Mouse (Mus musculus): ENCODE results near the gene Rims1. TPM values are rescaled to one million over a fixed set of nuclear protein-coding genes. Genes with fewer than 3 reads are reported as not detected.

Rims1 gene
- polyA plus RNA-seq, 1 experiment = not detected

- WGBS = 50% methylated on average over 5 of the region's 5 CpGs
- TF ChIP-seq POLR2A (IDR thresholded peaks at IDR 0.05; ENCODE audit: insufficient read depth, low read depth, low read length) = no peak
- TF ChIP-seq CTCF (IDR thresholded peaks at IDR 0.05; ENCODE audit: insufficient read depth, low read depth, low read length) = no peak
- Histone ChIP-seq H3K27ac (ENCODE audit: insufficient read depth, low read depth, low read length) (no peak overlapping the region), H3K4me1 (ENCODE audit: control insufficient read depth, insufficient read depth, low read length) (no peaks in the 10 kb centered on the region), H3K4me3 (ENCODE audit: insufficient read depth, low read depth, low read length) (no peak overlapping the region)
Observed at GRCm38 (mm10) chr1:22627013-22627412, 178.8 kb downstream of the Rims1 start.

- TF ChIP-seq POLR2A (IDR thresholded peaks at IDR 0.05; ENCODE audit: insufficient read depth, low read depth, low read length) (no peak), CTCF (IDR thresholded peaks at IDR 0.05; ENCODE audit: insufficient read depth, low read depth, low read length) (no peak)
- no peak overlapping the region for H3K4me3 ChIP-seq (ENCODE audit: insufficient read depth, low read depth, low read length)
- WGBS = 81% methylated on average over 3 of the region's 3 CpGs
- no peaks in the 10 kb centered on the region for H3K4me1 ChIP-seq (ENCODE audit: control insufficient read depth, insufficient read depth, low read length)
- H3K27ac ChIP-seq (ENCODE audit: insufficient read depth, low read depth, low read length) = no peak overlapping the region
Observed at GRCm38 (mm10) chr1:22626295-22626694, 179.5 kb downstream of the Rims1 start.

DNA sequence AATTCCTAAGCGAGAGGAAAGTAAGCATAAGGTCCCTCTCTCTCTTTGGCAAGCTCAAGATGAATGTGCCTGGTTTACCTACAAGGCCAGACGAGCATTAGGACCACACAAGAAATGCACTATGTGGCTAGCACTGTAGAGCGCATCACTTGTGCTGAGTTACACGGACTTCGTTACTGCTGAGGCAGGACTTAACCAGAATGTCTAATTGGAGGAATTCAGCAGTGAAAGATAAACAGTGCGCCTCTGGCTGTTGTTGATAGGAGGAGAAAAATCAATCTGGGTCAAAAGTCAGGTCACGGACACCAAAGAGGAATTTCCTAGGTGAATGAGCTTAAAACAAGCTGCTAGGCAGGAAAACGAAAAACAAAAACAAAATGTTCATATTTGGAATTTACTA lies 185.0 kb downstream of the Rims1 start:
- Histone ChIP-seq H3K4me3 (ENCODE audit: insufficient read depth, low read depth, low read length) (no peak overlapping the region), H3K27ac (ENCODE audit: insufficient read depth, low read depth, low read length) (no peak overlapping the region), H3K4me1 (ENCODE audit: control insufficient read depth, insufficient read depth, low read length) (no peaks in the 10 kb centered on the region)
- no peak for TF ChIP-seq CTCF (IDR thresholded peaks at IDR 0.05; ENCODE audit: insufficient read depth, low read depth, low read length)
- TF ChIP-seq POLR2A (IDR thresholded peaks at IDR 0.05; ENCODE audit: insufficient read depth, low read depth, low read length) = no peak
- 84% methylated on average over 8 of the region's 8 CpGs for WGBS

DNA sequence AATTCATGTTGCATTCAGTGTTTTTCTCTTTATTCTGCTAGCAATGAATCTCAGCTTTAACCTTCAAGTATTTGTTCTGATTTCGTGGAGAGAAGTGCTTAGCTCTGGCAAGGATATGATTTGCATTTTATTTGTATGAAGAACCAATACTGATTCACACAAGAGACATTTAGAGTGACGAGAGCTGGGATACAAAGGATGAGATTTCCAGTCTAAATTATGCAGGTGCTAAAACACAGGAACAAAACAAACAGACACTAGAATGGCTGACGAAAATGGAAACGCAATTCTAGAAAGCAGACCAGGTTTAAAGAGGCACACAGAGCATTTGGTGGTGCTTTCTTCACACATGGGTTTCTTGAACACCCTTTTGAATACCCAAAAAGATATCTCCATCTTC lies 190.2 kb downstream of the Rims1 start:
- Histone ChIP-seq H3K4me3 (ENCODE audit: insufficient read depth, low read depth, low read length) (no peak overlapping the region), H3K27ac (ENCODE audit: insufficient read depth, low read depth, low read length) (no peak overlapping the region), H3K4me1 (ENCODE audit: control insufficient read depth, insufficient read depth, low read length) (no peaks in the 10 kb centered on the region)
- TF ChIP-seq POLR2A (IDR thresholded peaks at IDR 0.05; ENCODE audit: insufficient read depth, low read depth, low read length) = no peak
- TF ChIP-seq CTCF (IDR thresholded peaks at IDR 0.05; ENCODE audit: insufficient read depth, low read depth, low read length) = no peak
- 65% methylated on average over 4 of the region's 4 CpGs for WGBS

GRCm38 (mm10) chr1:22613609-22614008 lies 192.2 kb downstream of the Rims1 start:
- H3K4me1 ChIP-seq (ENCODE audit: control insufficient read depth, insufficient read depth, low read length) = no peaks in the 10 kb centered on the region
- no peak overlapping the region for H3K27ac ChIP-seq (ENCODE audit: insufficient read depth, low read depth, low read length)
- 80% methylated on average over 3 of the region's 3 CpGs for WGBS
- H3K4me3 ChIP-seq (ENCODE audit: insufficient read depth, low read depth, low read length) = no peak overlapping the region
- TF ChIP-seq POLR2A (IDR thresholded peaks at IDR 0.05; ENCODE audit: insufficient read depth, low read depth, low read length) (no peak), CTCF (IDR thresholded peaks at IDR 0.05; ENCODE audit: insufficient read depth, low read depth, low read length) (no peak)

- no peak overlapping the region for H3K4me3 ChIP-seq (ENCODE audit: insufficient read depth, low read depth, low read length)
- no peaks in the 10 kb centered on the region for H3K4me1 ChIP-seq (ENCODE audit: control insufficient read depth, insufficient read depth, low read length)
- no peak for TF ChIP-seq POLR2A (IDR thresholded peaks at IDR 0.05; ENCODE audit: insufficient read depth, low read depth, low read length)
- no peak for TF ChIP-seq CTCF (IDR thresholded peaks at IDR 0.05; ENCODE audit: insufficient read depth, low read depth, low read length)
- no peak overlapping the region for H3K27ac ChIP-seq (ENCODE audit: insufficient read depth, low read depth, low read length)
- 61% methylated on average over 18 of the region's 18 CpGs for WGBS
Observed at GRCm38 (mm10) chr1:22604329-22605044, 201.3 kb downstream of the Rims1 start.

GRCm38 (mm10) chr1:22596197-22596596 lies 209.6 kb downstream of the Rims1 start:
- TF ChIP-seq POLR2A (IDR thresholded peaks at IDR 0.05; ENCODE audit: insufficient read depth, low read depth, low read length) (no peak), CTCF (IDR thresholded peaks at IDR 0.05; ENCODE audit: insufficient read depth, low read depth, low read length) (no peak)
- H3K4me3 ChIP-seq (ENCODE audit: insufficient read depth, low read depth, low read length) = no peak overlapping the region
- 83% methylated on average over 12 of the region's 12 CpGs for whole genome bisulfite sequencing
- no peaks in the 10 kb centered on the region for H3K4me1 ChIP-seq (ENCODE audit: control insufficient read depth, insufficient read depth, low read length)
- no peak overlapping the region for H3K27ac ChIP-seq (ENCODE audit: insufficient read depth, low read depth, low read length)

DNA sequence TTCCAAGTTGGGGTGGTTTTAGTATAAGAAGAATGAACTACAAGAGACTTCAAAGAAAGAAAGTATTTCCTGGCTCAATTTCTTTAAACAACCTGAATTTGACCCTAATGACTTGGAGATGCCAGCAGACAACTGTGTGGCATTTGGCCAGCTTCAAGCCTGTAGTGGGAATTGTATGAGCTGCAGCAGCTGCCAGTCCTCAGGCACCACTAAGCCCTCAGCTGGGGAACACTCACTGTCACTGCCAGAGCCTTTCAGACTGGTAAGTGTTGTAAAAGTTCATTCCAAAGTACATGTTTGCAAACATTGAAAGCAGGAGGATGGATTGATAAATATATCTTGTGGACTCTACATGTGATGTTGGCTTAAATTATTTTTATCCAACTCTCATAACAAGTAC lies 211.0 kb downstream of the Rims1 start:
- Histone ChIP-seq H3K4me1 (ENCODE audit: control insufficient read depth, insufficient read depth, low read length) (no peaks in the 10 kb centered on the region), H3K27ac (ENCODE audit: insufficient read depth, low read depth, low read length) (no peak overlapping the region), H3K4me3 (ENCODE audit: insufficient read depth, low read depth, low read length) (no peak overlapping the region)
- TF ChIP-seq POLR2A (IDR thresholded peaks at IDR 0.05; ENCODE audit: insufficient read depth, low read depth, low read length) = no peak
- no peak for TF ChIP-seq CTCF (IDR thresholded peaks at IDR 0.05; ENCODE audit: insufficient read depth, low read depth, low read length)

DNA sequence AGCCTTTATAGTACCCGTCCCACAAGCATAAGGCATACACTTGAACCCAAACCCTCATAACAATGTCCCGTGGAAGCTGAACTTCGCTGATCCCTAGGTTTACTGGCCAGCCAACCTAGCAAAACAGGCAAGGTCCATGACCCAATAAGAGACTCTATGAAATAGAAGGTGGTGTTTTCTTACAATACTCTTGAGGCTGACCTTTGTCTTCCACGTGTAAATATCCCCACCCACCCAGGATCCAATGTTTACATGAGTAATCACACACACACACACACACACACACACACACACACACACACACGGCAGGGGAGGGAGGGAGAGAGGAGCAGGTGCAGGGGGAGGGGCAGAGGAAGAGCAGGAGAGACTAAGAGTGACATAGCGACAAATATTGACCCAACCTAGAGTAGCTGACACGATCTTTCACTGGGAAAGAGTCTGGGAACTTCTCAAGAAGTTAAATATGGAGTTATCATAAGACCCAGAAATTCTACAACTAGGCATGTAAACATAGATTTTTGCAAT lies 217.9 kb downstream of the Rims1 start:
- Histone ChIP-seq H3K4me3 (ENCODE audit: insufficient read depth, low read depth, low read length) (no peak overlapping the region), H3K4me1 (ENCODE audit: control insufficient read depth, insufficient read depth, low read length) (no peaks in the 10 kb centered on the region), H3K27ac (ENCODE audit: insufficient read depth, low read depth, low read length) (no peak overlapping the region)
- 86% methylated on average over 7 of the region's 7 CpGs for WGBS
- TF ChIP-seq POLR2A (IDR thresholded peaks at IDR 0.05; ENCODE audit: insufficient read depth, low read depth, low read length) = no peak
- no peak for TF ChIP-seq CTCF (IDR thresholded peaks at IDR 0.05; ENCODE audit: insufficient read depth, low read depth, low read length)

All from olfactory bulb, adult 2 months (tissue).